Mouse (Mus musculus): ENCODE results near the gene Bpifa3. TPM values are rescaled to one million over a fixed set of nuclear protein-coding genes. Genes with fewer than 3 reads are reported as not detected.
"Not testable (repeated sequence)": the region's sequence is repeated elsewhere in the genome, so short reads cannot be mapped to it uniquely, and the experiment has no call there.

The Bpifa3 gene
- polyA plus RNA-seq, 1 experiment from 2014 or later = not detected

DNA sequence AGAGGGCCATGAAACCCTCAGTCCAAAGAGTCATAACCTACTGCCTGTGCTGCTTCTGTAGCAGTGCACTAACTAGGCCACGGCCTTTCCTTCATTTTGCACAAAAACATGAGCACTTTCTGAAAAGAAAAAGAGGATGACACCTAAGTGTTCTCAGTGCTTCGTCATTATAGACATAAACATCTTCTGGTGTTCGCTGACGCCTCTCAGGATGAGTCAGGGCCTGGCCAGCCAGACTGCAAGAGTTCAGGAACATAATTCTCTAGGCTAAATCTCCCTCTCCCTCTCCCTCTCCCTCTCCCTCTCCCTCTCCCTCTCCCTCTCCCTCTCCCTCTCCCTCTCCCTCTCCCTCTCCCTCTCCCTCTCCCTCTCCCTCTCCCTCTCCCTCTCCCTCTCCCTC lies 52.9 kb downstream of the Bpifa3 start:
- H3K4me2 ChIP-seq; H3K27ac ChIP-seq; H3K9me3 ChIP-seq (replicated peaks); ATAC-seq (replicated peaks; ENCODE audit: low FRiP score); H3K4me1 ChIP-seq; H3K9ac ChIP-seq; H3K36me3 ChIP-seq; H3K4me3 ChIP-seq (replicated peaks); H3K27me3 ChIP-seq: not testable (repeated sequence)
- WGBS = 71% methylated on average over 4 of the region's 4 CpGs

DNA sequence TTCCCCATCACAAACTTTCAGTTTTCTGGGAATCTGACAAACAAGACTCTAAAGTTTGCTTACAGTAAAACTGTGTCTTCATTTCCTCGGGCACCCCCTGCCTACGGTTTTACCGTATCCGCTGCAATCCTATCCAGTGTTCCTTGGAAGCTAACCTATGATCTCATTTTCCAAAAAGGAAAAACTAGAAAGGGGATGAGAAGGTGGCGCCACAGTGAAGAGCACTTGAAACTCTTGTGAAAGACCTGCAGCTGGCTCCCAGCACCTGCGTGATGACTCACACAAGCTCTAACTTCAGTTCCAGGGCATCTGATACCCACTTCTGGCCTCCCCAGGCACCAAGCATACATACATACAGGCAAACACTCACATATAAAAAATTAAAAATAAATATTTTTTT lies 55.2 kb downstream of the Bpifa3 start:
- ATAC-seq (replicated peaks; ENCODE audit: low FRiP score) = no peak
- no peak overlapping the region for H3K4me3 ChIP-seq (replicated peaks)
- H3K9me3 ChIP-seq (replicated peaks) = no peaks in the 10 kb centered on the region
- 80% methylated on average over 6 of the region's 6 CpGs for WGBS
- no peak overlapping the region for H3K9ac ChIP-seq
- H3K4me1 ChIP-seq = no peaks in the 10 kb centered on the region
- H3K4me2 ChIP-seq = no peak overlapping the region
- no peak overlapping the region; the same call in 1 of the 2 replicates for H3K27ac ChIP-seq
- no peaks in the 10 kb centered on the region for H3K27me3 ChIP-seq
- H3K36me3 ChIP-seq = no peaks in the 10 kb centered on the region

DNA sequence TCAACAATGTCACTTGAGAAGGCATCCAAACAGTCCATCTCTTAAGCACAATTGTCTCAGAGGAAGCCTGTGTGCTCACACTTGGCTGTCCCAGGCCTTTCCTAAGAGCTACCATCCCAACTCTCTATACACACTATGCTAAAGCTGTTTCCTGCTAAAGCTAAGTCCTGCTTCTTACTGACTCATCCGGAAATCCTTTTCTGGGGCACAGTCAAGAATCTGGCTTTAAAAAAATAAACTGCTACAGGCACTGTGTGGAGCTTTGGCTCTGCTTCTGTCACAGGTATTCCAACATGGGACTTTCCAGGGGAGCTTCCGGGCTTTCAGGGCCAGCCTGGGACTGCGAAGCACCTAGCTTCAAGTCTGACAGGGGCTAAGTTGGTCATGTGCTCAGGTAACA lies 55.6 kb downstream of the Bpifa3 start:
- WGBS = 73% methylated on average over 3 of the region's 3 CpGs
- Histone ChIP-seq H3K9ac (no peak overlapping the region), H3K9me3 (replicated peaks) (no peaks in the 10 kb centered on the region), H3K4me2 (no peak overlapping the region), H3K4me3 (replicated peaks) (no peak overlapping the region), H3K27ac (no peak overlapping the region; the same call in 1 of the 2 replicates), H3K4me1 (no peaks in the 10 kb centered on the region), H3K36me3 (no peaks in the 10 kb centered on the region), H3K27me3 (no peaks in the 10 kb centered on the region)
- no peak for ATAC-seq (replicated peaks; ENCODE audit: low FRiP score)

DNA sequence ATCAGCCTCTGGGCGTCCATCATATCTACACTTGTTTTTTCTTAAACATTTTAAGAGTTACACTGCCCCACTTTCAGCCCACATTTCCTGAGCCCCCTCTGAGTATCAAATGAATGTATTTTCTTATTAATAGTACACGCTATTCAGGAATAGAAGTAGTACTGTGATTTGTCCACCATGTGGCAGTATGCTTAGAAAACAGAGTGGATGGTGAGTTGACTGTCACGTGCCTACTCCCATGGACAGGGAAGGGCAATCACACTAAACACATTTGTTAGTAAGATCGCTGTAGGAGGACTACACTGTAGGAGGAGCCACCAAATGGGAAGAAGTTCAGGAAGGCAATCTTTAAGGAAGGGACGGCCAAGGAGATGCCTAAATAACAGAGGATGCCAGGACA lies 57.3 kb downstream of the Bpifa3 start:
- Histone ChIP-seq H3K4me3 (replicated peaks) (no peak overlapping the region), H3K9me3 (replicated peaks) (no peaks in the 10 kb centered on the region), H3K9ac (no peak overlapping the region), H3K36me3 (no peaks in the 10 kb centered on the region), H3K27ac (no peak overlapping the region), H3K4me1 (no peaks in the 10 kb centered on the region), H3K4me2 (no peak overlapping the region), H3K27me3 (no peaks in the 10 kb centered on the region)
- no peak for ATAC-seq (replicated peaks; ENCODE audit: low FRiP score)
- WGBS = 36% methylated on average over 5 of the region's 5 CpGs

Other genes starting within 250 kb of the Bpifa3 start
- not detected in 2 replicates for gene Bpifb6, start 229.9 kb upstream of the Bpifa3 start, polyA plus RNA-seq (2015; fragmentation: Nextera tagmentation; extraction: Ambion mirVana)
- gene Bpifb3, start 212.1 kb upstream of the Bpifa3 start, polyA plus RNA-seq (2015; fragmentation: Nextera tagmentation; extraction: Ambion mirVana) = not detected in 2 replicates
- gene Bpifb4, start 192.1 kb upstream of the Bpifa3 start, polyA plus RNA-seq (2015; fragmentation: Nextera tagmentation; extraction: Ambion mirVana) = not detected in 2 replicates
- gene Bpifa6, start 155.4 kb upstream of the Bpifa3 start, polyA plus RNA-seq (2015; fragmentation: Nextera tagmentation; extraction: Ambion mirVana) = not detected in 2 replicates
- not detected in 2 replicates for gene Bpifa2, start 122.1 kb upstream of the Bpifa3 start, polyA plus RNA-seq (2015; fragmentation: Nextera tagmentation; extraction: Ambion mirVana)
- not detected in 2 replicates for gene Bpifa1, start 12.5 kb downstream of the Bpifa3 start, polyA plus RNA-seq (2015; fragmentation: Nextera tagmentation; extraction: Ambion mirVana)
- not detected in 2 replicates for gene Bpifa5, start 32.3 kb downstream of the Bpifa3 start, polyA plus RNA-seq (2015; fragmentation: Nextera tagmentation; extraction: Ambion mirVana)
- gene Bpifb1, start 60.5 kb downstream of the Bpifa3 start, polyA plus RNA-seq (2015; fragmentation: Nextera tagmentation; extraction: Ambion mirVana) = 0.09 TPM in 1 of 2 replicates, not detected in the other
- gene Bpifb5, start 93.4 kb downstream of the Bpifa3 start, polyA plus RNA-seq (2015; fragmentation: Nextera tagmentation; extraction: Ambion mirVana) = 0.42 and 0.86 TPM in 2 replicates
- not detected in 2 replicates for gene Bpifb9a, start 127.5 kb downstream of the Bpifa3 start, polyA plus RNA-seq (2015; fragmentation: Nextera tagmentation; extraction: Ambion mirVana)
- gene Bpifb9b, start 176.9 kb downstream of the Bpifa3 start, polyA plus RNA-seq (2015; fragmentation: Nextera tagmentation; extraction: Ambion mirVana) = not detected in 2 replicates
- 19.0 and 20.4 TPM in 2 replicates for gene Cdk5rap1, start 242.7 kb downstream of the Bpifa3 start, polyA plus RNA-seq (2015; fragmentation: Nextera tagmentation; extraction: Ambion mirVana)